23 mouse cellular contexts compared by ENCODE assay signal in genomic region chr4:124610066-124610465, GRCm38 (mm10). TPM values are rescaled to one million over a fixed set of nuclear protein-coding genes. Genes with fewer than 3 reads are reported as not detected.
"Had no signal": no experiment of that assay in that cellular context is flagged by ENCODE, and none has a peak within 500 bp of the region (broad histone marks: within the 10 kb centered on the region; RNA-seq: fewer than 3 reads in every experiment).

No protein-coding gene starts in this region.

- H3K36me3 ChIP-seq: lung, embryonic 15.5 days; midbrain, embryonic 13.5 days; midbrain, embryonic 15.5 days; neural tube, embryonic 12.5 days; stomach, embryonic 15.5 days had no signal

- ATAC-seq: lung, postnatal 0 days; midbrain, embryonic 13.5 days; midbrain, embryonic 15.5 days had no signal

- H3K4me2 ChIP-seq: lung, embryonic 15.5 days; midbrain, embryonic 11.5 days; midbrain, embryonic 13.5 days; midbrain, embryonic 15.5 days; neural tube, embryonic 12.5 days; stomach, embryonic 15.5 days had no signal

- DNase-seq: lung, adult 2 months; lung, postnatal 14 days; lung, postnatal 36 days; right cerebral cortex, postnatal 14 days; thymus, adult 2 months; thymus, postnatal 25 days; thymus, postnatal 4 days had no signal

- H3K4me1 ChIP-seq: lung, embryonic 15.5 days; megakaryocyte, embryonic 14.5 days; stomach, embryonic 15.5 days had no signal

- H3K27ac ChIP-seq: lung, embryonic 15.5 days; macrophage; midbrain, embryonic 13.5 days; midbrain, embryonic 15.5 days; neural tube, embryonic 12.5 days; stomach, embryonic 15.5 days; stomach, postnatal 0 days had no signal

- H3K9ac ChIP-seq: lung, embryonic 15.5 days; midbrain, embryonic 13.5 days; midbrain, embryonic 15.5 days; neural tube, embryonic 12.5 days; stomach, embryonic 15.5 days had no signal

- H3K4me3 ChIP-seq: lung, embryonic 15.5 days; megakaryocyte, embryonic 14.5 days; midbrain, embryonic 13.5 days; midbrain, embryonic 15.5 days; neural tube, embryonic 12.5 days; stomach, embryonic 15.5 days had no signal

- H3K9me3 ChIP-seq: lung, embryonic 15.5 days; megakaryocyte, embryonic 14.5 days; midbrain, embryonic 13.5 days; midbrain, embryonic 15.5 days; neural tube, embryonic 12.5 days; stomach, embryonic 15.5 days had no signal

RNA-seq across cellular contexts. Expression of gene 3100002H09Rik, which starts 0.5 kb away (rescaled TPM):
- total RNA-seq: megakaryocyte progenitor cell, adult 5-6 weeks; monocyte, adult 5-6 weeks; neutrophil, adult 5-6 weeks had no signal
- polyA plus RNA-seq: lung, adult 2 months; lung, embryonic 15.5 days; lung, postnatal 0 days; spleen, adult 2 months; stomach, embryonic 15.5 days; stomach, postnatal 0 days; testis, adult 2 months; thymus, adult 2 months; urinary bladder, adult 2 months had no signal

RNA-seq across cellular contexts. Expression of gene Pou3f1, which starts 46.5 kb away (rescaled TPM):
- total RNA-seq: megakaryocyte progenitor cell, adult 5-6 weeks; monocyte, adult 5-6 weeks; neutrophil, adult 5-6 weeks had no signal
